Mouse (Mus musculus) forebrain, embryonic 16.5 days (tissue): Measurements from ENCODE around the gene Zfp597. TPM values are rescaled to one million over a fixed set of nuclear protein-coding genes. Genes with fewer than 3 reads are reported as not detected.

Experiments used
- ATAC-seq: fragments of 200-750 bp; cut with Nextera tagmentation; 2 replicates; pipeline ENCODE4 v1.8.0; 2017; ENCODE audit warnings: mild to moderate bottlenecking, moderate library complexity
- H3K27ac ChIP-seq: fragments of 300-500 bp; sonication (generic); 2 replicates; pipeline ENCODE4 v1.5.1; 2014; ENCODE audit warnings: low read length, control low read depth
- H3K27me3 ChIP-seq: fragments of 300-500 bp; sonication (generic); replicated peaks from 2 replicates; pipeline ENCODE4 v1.6.1; 2014; ENCODE audit warnings: low read length; ENCODE audit not compliant: control insufficient read depth, insufficient read depth
- H3K36me3 ChIP-seq: fragments of 300-500 bp; sonication (generic); 2 replicates; pipeline ENCODE4 v1.6.1; 2014; ENCODE audit not compliant: control insufficient read depth, insufficient read depth
- H3K4me1 ChIP-seq: fragments of 300-500 bp; sonication (generic); replicated peaks from 2 replicates; pipeline ENCODE4 v1.6.1; 2014; ENCODE audit warnings: low read length; ENCODE audit not compliant: control insufficient read depth, insufficient read depth
- H3K4me2 ChIP-seq: fragments of 300-500 bp; sonication (generic); 2 replicates; pipeline ENCODE4 v1.6.1; 2014; ENCODE audit warnings: mild to moderate bottlenecking, low read length, control low read depth
- H3K4me3 ChIP-seq: fragments of 300-500 bp; sonication (generic); replicated peaks from 2 replicates; pipeline ENCODE4 v1.5.1; 2014; ENCODE audit warnings: mild to moderate bottlenecking, low read length, control low read depth
- H3K9ac ChIP-seq: fragments of 300-500 bp; sonication (generic); replicated peaks from 2 replicates; pipeline ENCODE4 v1.6.1; 2014; ENCODE audit warnings: low read depth, low read length, control low read depth
- H3K9me3 ChIP-seq: fragments of 300-500 bp; sonication (generic); 2 replicates; pipeline ENCODE4 v1.6.1; 2016; ENCODE audit warnings: low read length; ENCODE audit not compliant: control insufficient read depth
- WGBS: fragments of 180-500 bp; shearing (Covaris S2); extraction: QIAGEN DNeasy Blood & Tissue Kit; methylation state at CpG from one replicate; pipeline ENCODE4 v1.1.7; 2014; 5-methylcytosine and 5-hydroxymethylcytosine counted together
- polyA plus RNA-seq: library from polyadenylated mRNA; unstranded; fragments of >200 nt; fragmentation: Nextera tagmentation; extraction: Ambion mirVana; gene quantifications from 2 replicates; pipeline ENCODE4 v1.2.1, GENCODE M21; 2015

Gene Zfp597
- polyA plus RNA-seq, 1 experiment from 2014 or later = 14.0 TPM

DNA sequence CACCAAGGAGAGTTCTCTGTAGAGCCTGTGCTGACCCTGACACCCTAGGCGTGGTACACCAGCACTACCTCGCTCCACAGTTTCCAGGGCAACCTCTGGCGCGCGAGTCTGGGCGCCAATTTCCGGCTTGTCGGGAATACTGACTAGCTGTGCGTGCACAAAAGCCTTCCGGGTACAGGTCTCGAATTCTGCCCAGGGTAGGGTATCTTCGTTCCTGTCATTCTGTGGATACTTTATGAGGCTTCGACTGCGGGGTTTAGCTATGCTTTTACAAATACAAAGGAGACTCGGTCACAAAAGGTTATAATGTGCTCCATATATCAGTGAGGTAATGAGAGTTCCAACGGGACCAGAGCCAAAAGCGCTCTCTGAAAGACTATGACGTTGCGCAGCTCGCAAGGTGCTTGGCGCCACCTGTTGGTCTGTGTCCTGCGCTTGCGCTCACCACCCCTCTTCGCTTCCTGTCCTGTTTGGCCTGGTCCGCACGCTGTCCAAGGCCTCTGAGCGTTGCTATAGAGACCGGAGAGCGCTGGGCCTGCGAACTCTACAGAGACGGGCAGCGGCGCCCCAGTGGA lies 24.3 kb upstream of the Zfp597 start, which contains the start of the genes 1700037C18Rik and Cluap1:
TSS of gene 1700037C18Rik (minus strand) at position 153 of the 575 bp plus-strand sequence.
TSS of gene Cluap1 (plus strand) at position 265 of the 575 bp plus-strand sequence.
- no peaks in the 10 kb centered on the region for H3K27me3 ChIP-seq
- no peaks in the 10 kb centered on the region for H3K9me3 ChIP-seq
- H3K36me3 ChIP-seq = peaks cover 19% of the 10 kb centered on the region
- ATAC-seq = peak; percentile 95
- peak within 1 kb of the TSS; percentile 79 for H3K9ac ChIP-seq
- peak within 1 kb of the TSS; percentile 75 for H3K4me3 ChIP-seq
- H3K27ac ChIP-seq = peak within 1 kb of the TSS; percentile 79
- H3K4me1 ChIP-seq = peaks cover 15% of the 10 kb centered on the region
- 0% methylated on average over 33 of the region's 33 CpGs for WGBS
- H3K4me2 ChIP-seq = peak within 1 kb of the TSS; percentile 79

DNA sequence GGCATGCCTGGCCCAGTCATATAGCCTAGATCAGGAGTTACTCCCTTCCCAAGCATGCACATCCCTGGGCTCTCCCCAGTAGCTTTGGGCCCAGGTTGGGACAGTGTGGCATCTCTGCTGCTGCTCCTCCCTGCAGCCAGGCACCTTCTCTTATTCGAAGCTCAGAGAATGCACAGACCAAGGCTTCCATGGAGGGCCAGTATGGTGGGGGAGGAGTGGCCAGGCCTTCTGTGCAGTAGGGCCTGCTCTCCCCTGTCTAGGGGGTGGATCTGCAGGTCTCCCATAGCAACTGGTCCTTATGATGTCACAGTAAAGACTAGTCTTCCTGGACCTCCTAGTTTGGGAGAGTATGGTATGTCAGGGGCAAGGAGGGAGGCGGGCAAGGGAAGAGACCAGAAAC lies 23.1 kb upstream of the Zfp597 start:
- H3K27ac ChIP-seq = no peak overlapping the region
- H3K9ac ChIP-seq = no peak overlapping the region
- no peak overlapping the region for H3K4me3 ChIP-seq
- no peaks in the 10 kb centered on the region for H3K9me3 ChIP-seq
- H3K4me1 ChIP-seq = peaks cover 15% of the 10 kb centered on the region
- ATAC-seq = no peak
- WGBS = 71% methylated on average over 2 of the region's 2 CpGs
- no peak overlapping the region for H3K4me2 ChIP-seq
- H3K36me3 ChIP-seq = peaks cover 11% of the 10 kb centered on the region
- H3K27me3 ChIP-seq = no peaks in the 10 kb centered on the region

DNA sequence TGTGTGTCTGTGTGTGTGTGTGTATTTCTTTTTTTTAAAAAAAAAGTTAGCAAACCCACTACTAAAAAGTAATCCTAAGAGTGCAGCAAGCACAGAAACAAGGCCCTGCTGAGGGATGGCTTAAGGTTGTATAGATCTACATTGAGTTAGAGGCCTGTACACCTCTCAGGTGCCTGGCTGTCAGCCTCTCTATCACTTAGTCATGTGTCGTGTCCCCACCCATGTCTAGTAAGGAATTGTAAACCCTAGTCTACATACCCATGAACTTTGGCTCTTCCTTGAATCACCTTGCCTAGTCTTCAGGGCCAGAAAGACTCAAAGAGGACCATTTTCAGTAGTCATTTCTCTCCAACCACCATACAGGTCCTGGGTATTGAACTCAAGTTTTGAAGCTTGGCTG lies 12.2 kb upstream of the Zfp597 start:
- H3K9ac ChIP-seq = no peak overlapping the region
- WGBS = 92% methylated on average over 1 of the region's 1 CpGs
- H3K27me3 ChIP-seq = no peaks in the 10 kb centered on the region
- no peak for ATAC-seq
- H3K9me3 ChIP-seq = no peaks in the 10 kb centered on the region
- H3K36me3 ChIP-seq = peaks cover 29% of the 10 kb centered on the region
- H3K4me1 ChIP-seq = no peaks in the 10 kb centered on the region
- H3K4me2 ChIP-seq = no peak overlapping the region
- no peak overlapping the region for H3K4me3 ChIP-seq
- H3K27ac ChIP-seq = no peak overlapping the region

DNA sequence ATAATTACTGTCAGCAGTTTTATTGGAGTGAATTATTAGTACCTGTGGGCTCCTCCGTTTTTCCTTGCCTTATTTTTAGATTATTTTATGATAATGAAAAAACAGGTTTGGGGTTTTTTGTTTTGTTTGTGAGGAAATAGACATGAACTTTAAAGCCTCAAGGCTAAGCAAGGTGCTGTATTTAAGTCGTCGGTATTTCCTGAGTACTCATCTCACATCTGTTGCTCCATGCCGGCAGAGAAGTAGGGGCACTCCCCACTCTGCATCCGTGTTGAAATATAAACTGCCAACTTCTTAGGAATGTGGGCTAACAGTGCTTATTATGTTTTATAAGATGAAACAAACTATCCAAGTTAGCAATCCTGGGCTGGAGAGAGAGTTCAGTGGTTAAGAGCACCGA lies 11.7 kb upstream of the Zfp597 start:
- Histone ChIP-seq H3K4me3 (no peak overlapping the region), H3K36me3 (peaks cover 26% of the 10 kb centered on the region), H3K27ac (no peak overlapping the region), H3K9ac (no peak overlapping the region), H3K4me1 (no peaks in the 10 kb centered on the region), H3K27me3 (no peaks in the 10 kb centered on the region), H3K4me2 (no peak overlapping the region), H3K9me3 (no peaks in the 10 kb centered on the region)
- 88% methylated on average over 6 of the region's 6 CpGs for WGBS
- ATAC-seq = no peak

DNA sequence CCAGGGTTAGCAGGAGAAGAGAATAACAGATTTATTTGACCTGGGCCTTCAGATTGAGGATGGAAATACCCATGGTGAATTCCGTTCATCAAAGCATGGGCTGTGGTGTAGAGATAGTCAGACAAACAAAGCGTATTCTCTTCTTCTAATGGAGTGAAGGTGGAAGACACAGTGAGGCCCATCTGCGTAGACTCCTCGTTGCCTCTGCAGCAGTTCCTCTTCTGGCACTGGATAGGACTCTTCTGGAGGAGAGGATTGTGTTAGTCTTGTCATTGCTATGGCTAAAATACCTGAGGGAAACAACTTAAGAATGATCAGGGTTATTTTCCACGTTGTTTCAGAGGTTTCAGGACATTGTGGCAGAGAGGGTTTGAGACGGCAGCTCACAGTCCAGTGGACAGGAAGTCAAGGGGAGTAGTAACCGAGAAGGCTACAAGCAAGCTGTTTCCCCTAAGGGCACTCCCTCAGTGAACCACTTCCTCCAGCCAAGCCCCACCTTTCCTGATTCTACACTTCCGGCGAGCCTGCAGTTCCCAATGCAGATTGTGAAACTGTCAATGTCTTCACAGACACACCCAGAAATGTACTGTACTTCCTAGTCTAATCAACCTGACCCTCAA lies 10.9 kb upstream of the Zfp597 start:
- Histone ChIP-seq H3K4me3 (no peak overlapping the region), H3K9ac (no peak overlapping the region), H3K4me1 (no peaks in the 10 kb centered on the region), H3K27ac (no peak overlapping the region), H3K9me3 (no peaks in the 10 kb centered on the region), H3K36me3 (peaks cover 19% of the 10 kb centered on the region), H3K4me2 (no peak overlapping the region), H3K27me3 (no peaks in the 10 kb centered on the region)
- no peak for ATAC-seq
- WGBS = 89% methylated on average over 9 of the region's 9 CpGs

DNA sequence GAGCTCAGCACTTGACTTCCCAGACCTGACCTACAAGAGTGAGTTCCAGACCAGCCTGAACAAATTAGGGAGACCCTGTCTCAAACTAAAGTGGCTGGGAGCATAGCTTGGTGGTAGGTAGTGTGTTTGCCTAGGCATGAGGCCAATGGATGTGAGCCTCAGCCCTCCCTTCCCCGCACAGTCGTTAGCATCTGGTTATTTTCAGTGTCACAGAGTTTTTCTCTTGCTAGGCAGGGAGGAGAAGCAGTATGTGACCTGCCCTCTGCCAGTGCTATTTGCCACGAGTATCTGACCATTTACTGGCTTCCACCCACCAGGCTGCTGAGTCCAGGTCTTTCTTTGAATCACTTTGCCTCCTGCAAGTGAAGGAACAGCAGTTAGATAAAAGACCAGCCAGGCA lies 9.4 kb upstream of the Zfp597 start:
- ATAC-seq = no peak
- 77% methylated on average over 3 of the region's 3 CpGs for WGBS
- H3K4me1 ChIP-seq = no peaks in the 10 kb centered on the region

DNA sequence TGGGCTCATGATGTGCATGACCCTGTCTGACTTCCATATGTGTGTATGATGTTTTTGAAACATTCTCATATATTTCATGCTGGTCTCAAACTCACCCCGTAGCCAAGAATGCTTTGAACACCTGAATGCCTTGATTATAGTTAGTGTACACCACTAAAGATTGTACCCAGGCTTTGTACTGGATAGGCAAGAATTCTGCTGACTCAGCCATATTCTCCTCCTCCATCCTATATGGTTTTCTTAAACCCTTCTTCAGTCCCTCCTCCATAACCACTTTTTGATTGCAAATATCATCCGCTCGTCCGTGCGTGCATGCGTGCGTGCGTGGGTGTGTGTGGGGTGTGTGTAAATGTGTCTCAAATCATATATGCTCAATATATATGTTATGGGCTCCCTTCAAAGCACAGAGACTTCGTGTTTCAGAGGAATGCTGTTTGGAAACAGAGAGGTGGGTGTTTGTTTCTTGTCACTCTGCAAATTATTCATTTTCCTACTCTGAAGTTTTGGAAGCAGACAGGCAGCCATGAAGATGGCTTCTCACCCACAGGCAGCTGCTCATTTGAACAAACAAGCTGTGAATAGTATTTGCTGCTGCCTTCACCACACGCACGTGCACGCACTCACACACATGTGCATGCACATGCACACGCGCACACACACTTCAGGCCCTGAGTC lies 7.4 kb upstream of the Zfp597 start:
- H3K4me2 ChIP-seq = no peak overlapping the region

More for the DNA sequence above, 9.4 kb upstream of the Zfp597 start:
- H3K36me3 ChIP-seq = peaks cover 19% of the 10 kb centered on the region; the same call in 1 of the 2 replicates
- H3K9me3 ChIP-seq = no peaks in the 10 kb centered on the region
- no peaks in the 10 kb centered on the region for H3K27me3 ChIP-seq
- H3K4me3 ChIP-seq = no peak overlapping the region
- H3K4me2 ChIP-seq = no peak overlapping the region
- H3K9ac ChIP-seq = no peak overlapping the region
- H3K27ac ChIP-seq = no peak overlapping the region

DNA sequence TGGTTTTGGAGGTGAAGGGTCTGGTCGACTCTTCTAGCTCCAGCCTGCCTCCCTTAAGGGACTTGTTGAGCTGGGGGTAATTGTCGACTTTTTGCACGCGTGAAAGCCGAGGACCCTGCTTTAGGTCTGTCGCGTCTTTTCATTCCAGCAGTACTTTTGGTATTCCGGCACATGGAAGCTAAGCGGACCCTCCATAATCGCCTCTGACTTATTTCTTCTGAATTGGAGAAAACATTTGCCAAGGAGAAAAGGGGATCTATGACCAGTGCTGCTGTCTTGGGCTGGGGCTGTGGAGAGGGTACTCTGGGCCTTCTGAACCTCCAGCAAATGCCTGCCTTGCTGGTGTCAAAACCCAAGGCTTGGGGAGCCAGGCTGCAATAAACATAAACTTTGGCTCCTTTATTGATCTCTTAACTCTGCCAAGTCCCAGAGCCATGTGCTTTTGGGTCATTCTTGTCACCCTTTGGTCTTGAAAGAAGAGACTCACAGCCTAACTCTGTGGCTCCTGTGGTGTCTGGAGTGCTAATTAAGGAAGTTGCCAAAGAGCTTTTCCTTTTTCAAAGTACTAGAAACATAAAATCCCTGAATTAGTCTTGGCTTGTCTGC lies 807 bp upstream of the Zfp597 start:
- Histone ChIP-seq H3K4me3 (peak overlapping the region; percentile 73), H3K4me1 (peaks cover 11% of the 10 kb centered on the region), H3K36me3 (no peaks in the 10 kb centered on the region), H3K27me3 (no peaks in the 10 kb centered on the region), H3K9me3 (no peaks in the 10 kb centered on the region), H3K4me2 (peak overlapping the region; percentile 74), H3K9ac (peak overlapping the region; percentile 91), H3K27ac (no peak overlapping the region; the same call in 1 of the 2 replicates)
- ATAC-seq = peak; percentile 15
- 2% methylated on average over 10 of the region's 10 CpGs for WGBS

More for the DNA sequence above, 7.4 kb upstream of the Zfp597 start:
- H3K9ac ChIP-seq = no peak overlapping the region
- no peaks in the 10 kb centered on the region for H3K4me1 ChIP-seq
- no peaks in the 10 kb centered on the region for H3K9me3 ChIP-seq
- ATAC-seq = no peak
- WGBS = 95% methylated on average over 14 of the region's 14 CpGs
- H3K27me3 ChIP-seq = no peaks in the 10 kb centered on the region
- H3K36me3 ChIP-seq = peaks cover 6% of the 10 kb centered on the region; the same call in 1 of the 2 replicates
- no peak overlapping the region for H3K4me3 ChIP-seq
- H3K27ac ChIP-seq = no peak overlapping the region

DNA sequence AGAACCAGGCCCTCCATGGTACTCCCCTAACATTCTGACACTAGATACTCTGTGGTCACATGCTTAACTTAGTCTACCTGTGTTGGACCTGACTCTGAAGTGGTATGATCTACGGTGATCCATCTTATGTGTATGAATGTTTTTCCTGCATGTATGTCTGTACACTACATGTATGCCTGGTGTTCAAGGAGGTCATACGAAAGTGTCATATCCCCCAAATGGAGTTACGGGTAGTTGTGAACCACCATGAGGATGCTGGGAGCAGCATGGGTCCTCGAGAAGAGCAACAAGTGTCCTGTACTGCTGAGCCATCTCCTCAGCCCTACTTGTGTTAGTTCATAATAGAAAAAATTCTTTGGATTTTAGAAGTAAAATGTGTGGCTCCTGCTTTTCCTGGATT lies 8.0 kb downstream of the Zfp597 start:
- Histone ChIP-seq H3K27me3 (no peaks in the 10 kb centered on the region), H3K9ac (no peak overlapping the region), H3K4me2 (no peak overlapping the region), H3K4me3 (no peak overlapping the region), H3K36me3 (0 out of 2 replicates have a peak, but pooled peaks cover 2% of the 10 kb centered on the region), H3K9me3 (no peaks in the 10 kb centered on the region), H3K4me1 (peaks cover 12% of the 10 kb centered on the region), H3K27ac (no peak overlapping the region)
- ATAC-seq = no peak
- 94% methylated on average over 4 of the region's 4 CpGs for WGBS
